Mouse (Mus musculus) lung, adult 2 months (tissue): ENCODE measurements around the gene March1.
A peak's percentile ranks its signal among the peaks of the same experiment; 100 is the strongest.

Experiments
- CTCF ChIP-seq: fragments of 200-500 bp; IDR thresholded peaks from 2 replicates; pipeline ENCODE4 v1.5.1; 2011; ENCODE audit warnings: mild to moderate bottlenecking, low read length, control low read depth; ENCODE audit not compliant: insufficient read depth
- POLR2A ChIP-seq: fragments of 200-500 bp; IDR thresholded peaks from 2 replicates; pipeline ENCODE4 v1.6.1; 2011; ENCODE audit warnings: low read depth, mild to moderate bottlenecking, control low read depth, low read length, borderline replicate concordance; ENCODE audit errors: extremely low read depth

DNA sequence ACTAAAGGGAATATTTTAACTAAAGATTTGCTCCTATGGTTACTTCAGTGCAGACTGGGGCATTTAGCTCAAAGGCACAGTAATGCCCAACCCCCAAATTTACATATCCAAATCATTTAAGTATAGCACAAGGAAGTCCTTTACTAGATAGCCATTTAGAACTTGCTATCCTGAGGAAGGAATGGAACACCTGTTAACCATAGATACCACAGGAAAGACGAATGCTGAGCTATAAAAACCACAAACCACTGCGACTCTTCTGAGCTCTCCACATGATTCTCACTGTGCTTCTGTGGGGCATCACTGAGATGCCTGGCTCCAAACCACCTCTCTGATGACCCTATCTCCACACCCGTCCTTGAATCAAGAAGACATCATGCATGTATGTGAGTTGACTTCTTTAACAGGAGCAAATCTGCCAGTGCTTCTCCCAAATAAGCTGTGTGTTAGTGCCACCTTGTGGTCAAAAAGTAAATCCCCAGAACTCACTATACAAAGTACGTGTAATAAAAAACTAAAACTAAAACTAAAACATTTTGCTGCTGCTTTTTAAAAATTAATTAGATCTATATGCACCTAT, 879.4 kb downstream of the March1 start:
- no peak for TF ChIP-seq POLR2A
- 0 out of 2 replicates have a peak, but pooled peaks have one; percentile 14 for TF ChIP-seq CTCF
